Mouse (Mus musculus): ENCODE results near the gene Kat6b. TPM values are rescaled to one million over a fixed set of nuclear protein-coding genes. Genes with fewer than 3 reads are reported as not detected.

The Kat6b gene
- polyA plus RNA-seq, 1 experiment, result 9.5 TPM

GRCm38 (mm10) chr14:21592152-21592551 lies 110.9 kb downstream of the Kat6b start:
- H3K4me1 ChIP-seq (ENCODE audit: control insufficient read depth, insufficient read depth, low read length), result peaks cover 15% of the 10 kb centered on the region; the same call in 1 of the 2 replicates

GRCm38 (mm10) chr14:21592985-21593750 lies 111.9 kb downstream of the Kat6b start:
- TF ChIP-seq CTCF (conservative IDR thresholded peaks at IDR 0.05; ENCODE audit: insufficient read depth, insufficient read length, low read depth, low read length), result no peak
- no peak for TF ChIP-seq POLR2A (IDR thresholded peaks at IDR 0.05; ENCODE audit: low read depth, low read length)
- no peaks in the 10 kb centered on the region for H3K27me3 ChIP-seq (replicated peaks; ENCODE audit: control insufficient read depth, insufficient read depth, low read length)
- H3K4me1 ChIP-seq (ENCODE audit: control insufficient read depth, insufficient read depth, low read length), result peaks cover 10% of the 10 kb centered on the region; the same call in 1 of the 2 replicates
- WGBS, result 45% methylated on average over 8 of the region's 8 CpGs
- H3K4me3 ChIP-seq (ENCODE audit: insufficient read depth, low read depth, low read length), result no peak overlapping the region
- H3K27ac ChIP-seq (ENCODE audit: insufficient read depth, low read depth, low read length), result peak overlapping the region; percentile 57
- no peaks in the 10 kb centered on the region for H3K36me3 ChIP-seq (ENCODE audit: control insufficient read depth, insufficient read depth, low read length)
- peak; percentile 62 for DNase-seq

More at GRCm38 (mm10) chr14:21592152-21592551, 110.9 kb downstream of the Kat6b start:
- TF ChIP-seq CTCF (conservative IDR thresholded peaks at IDR 0.05; ENCODE audit: insufficient read depth, insufficient read length, low read depth, low read length), result 0 out of 2 replicates have a peak, but pooled peaks have one; percentile 24
- no peak for TF ChIP-seq POLR2A (IDR thresholded peaks at IDR 0.05; ENCODE audit: low read depth, low read length)
- no peak for DNase-seq
- no peak overlapping the region; the same call in 1 of the 2 replicates for H3K27ac ChIP-seq (ENCODE audit: insufficient read depth, low read depth, low read length)
- H3K4me3 ChIP-seq (ENCODE audit: insufficient read depth, low read depth, low read length), result no peak overlapping the region
- 97% methylated on average over 1 of the region's 1 CpGs for WGBS
- H3K36me3 ChIP-seq (ENCODE audit: control insufficient read depth, insufficient read depth, low read length), result no peaks in the 10 kb centered on the region
- H3K27me3 ChIP-seq (replicated peaks; ENCODE audit: control insufficient read depth, insufficient read depth, low read length), result no peaks in the 10 kb centered on the region

GRCm38 (mm10) chr14:21599446-21600173 lies 118.4 kb downstream of the Kat6b start:
- Histone ChIP-seq H3K27me3 (replicated peaks; ENCODE audit: control insufficient read depth, insufficient read depth, low read length) (no peaks in the 10 kb centered on the region), H3K27ac (ENCODE audit: insufficient read depth, low read depth, low read length) (peak overlapping the region; percentile 26; the same call in 1 of the 2 replicates), H3K36me3 (ENCODE audit: control insufficient read depth, insufficient read depth, low read length) (no peaks in the 10 kb centered on the region), H3K4me3 (ENCODE audit: insufficient read depth, low read depth, low read length) (no peak overlapping the region), H3K4me1 (ENCODE audit: control insufficient read depth, insufficient read depth, low read length) (peaks cover 22% of the 10 kb centered on the region)
- WGBS, result 61% methylated on average over 9 of the region's 9 CpGs
- peak; percentile 62 for DNase-seq
- no peak for TF ChIP-seq CTCF (conservative IDR thresholded peaks at IDR 0.05; ENCODE audit: insufficient read depth, insufficient read length, low read depth, low read length)
- TF ChIP-seq POLR2A (IDR thresholded peaks at IDR 0.05; ENCODE audit: low read depth, low read length), result no peak

GRCm38 (mm10) chr14:21600174-21600566 lies 118.9 kb downstream of the Kat6b start:
- Histone ChIP-seq H3K4me1 (ENCODE audit: control insufficient read depth, insufficient read depth, low read length) (peaks cover 22% of the 10 kb centered on the region), H3K4me3 (ENCODE audit: insufficient read depth, low read depth, low read length) (no peak overlapping the region), H3K27ac (ENCODE audit: insufficient read depth, low read depth, low read length) (no peak overlapping the region), H3K27me3 (replicated peaks; ENCODE audit: control insufficient read depth, insufficient read depth, low read length) (no peaks in the 10 kb centered on the region), H3K36me3 (ENCODE audit: control insufficient read depth, insufficient read depth, low read length) (no peaks in the 10 kb centered on the region)
- TF ChIP-seq CTCF (conservative IDR thresholded peaks at IDR 0.05; ENCODE audit: insufficient read depth, insufficient read length, low read depth, low read length), result no peak
- no peak for TF ChIP-seq POLR2A (IDR thresholded peaks at IDR 0.05; ENCODE audit: low read depth, low read length)
- DNase-seq, result no peak
- 59% methylated on average over 5 of the region's 5 CpGs for WGBS

GRCm38 (mm10) chr14:21600628-21601027 lies 119.4 kb downstream of the Kat6b start:
- no peaks in the 10 kb centered on the region for H3K27me3 ChIP-seq (replicated peaks; ENCODE audit: control insufficient read depth, insufficient read depth, low read length)

GRCm38 (mm10) chr14:21602166-21602565 lies 120.9 kb downstream of the Kat6b start:
- Histone ChIP-seq H3K36me3 (ENCODE audit: control insufficient read depth, insufficient read depth, low read length) (no peaks in the 10 kb centered on the region), H3K4me1 (ENCODE audit: control insufficient read depth, insufficient read depth, low read length) (peaks cover 22% of the 10 kb centered on the region), H3K27ac (ENCODE audit: insufficient read depth, low read depth, low read length) (no peak overlapping the region), H3K27me3 (replicated peaks; ENCODE audit: control insufficient read depth, insufficient read depth, low read length) (no peaks in the 10 kb centered on the region), H3K4me3 (ENCODE audit: insufficient read depth, low read depth, low read length) (no peak overlapping the region)
- TF ChIP-seq POLR2A (IDR thresholded peaks at IDR 0.05; ENCODE audit: low read depth, low read length), result no peak
- TF ChIP-seq CTCF (conservative IDR thresholded peaks at IDR 0.05; ENCODE audit: insufficient read depth, insufficient read length, low read depth, low read length), result no peak
- 71% methylated on average over 12 of the region's 12 CpGs for WGBS
- no peak for DNase-seq

More at GRCm38 (mm10) chr14:21600628-21601027, 119.4 kb downstream of the Kat6b start:
- no peaks in the 10 kb centered on the region for H3K36me3 ChIP-seq (ENCODE audit: control insufficient read depth, insufficient read depth, low read length)
- peak; percentile 43 for DNase-seq
- WGBS, result 46% methylated on average over 1 of the region's 1 CpGs
- no peak for TF ChIP-seq POLR2A (IDR thresholded peaks at IDR 0.05; ENCODE audit: low read depth, low read length)
- no peak for TF ChIP-seq CTCF (conservative IDR thresholded peaks at IDR 0.05; ENCODE audit: insufficient read depth, insufficient read length, low read depth, low read length)
- peaks cover 22% of the 10 kb centered on the region for H3K4me1 ChIP-seq (ENCODE audit: control insufficient read depth, insufficient read depth, low read length)
- H3K27ac ChIP-seq (ENCODE audit: insufficient read depth, low read depth, low read length), result no peak overlapping the region
- no peak overlapping the region for H3K4me3 ChIP-seq (ENCODE audit: insufficient read depth, low read depth, low read length)

GRCm38 (mm10) chr14:21602937-21603336 lies 121.7 kb downstream of the Kat6b start:
- peaks cover 26% of the 10 kb centered on the region for H3K4me1 ChIP-seq (ENCODE audit: control insufficient read depth, insufficient read depth, low read length)
- H3K36me3 ChIP-seq (ENCODE audit: control insufficient read depth, insufficient read depth, low read length), result no peaks in the 10 kb centered on the region
- TF ChIP-seq CTCF (conservative IDR thresholded peaks at IDR 0.05; ENCODE audit: insufficient read depth, insufficient read length, low read depth, low read length) (no peak), POLR2A (IDR thresholded peaks at IDR 0.05; ENCODE audit: low read depth, low read length) (no peak)
- DNase-seq, result no peak
- no peak overlapping the region for H3K4me3 ChIP-seq (ENCODE audit: insufficient read depth, low read depth, low read length)
- 55% methylated on average over 4 of the region's 4 CpGs for WGBS
- no peak overlapping the region for H3K27ac ChIP-seq (ENCODE audit: insufficient read depth, low read depth, low read length)
- no peaks in the 10 kb centered on the region for H3K27me3 ChIP-seq (replicated peaks; ENCODE audit: control insufficient read depth, insufficient read depth, low read length)

Measured in kidney, adult 2 months (tissue).